Mouse (Mus musculus) midbrain, embryonic 13.5 days (tissue): ENCODE measurements around the gene Phldb1. TPM values are rescaled to one million over a fixed set of nuclear protein-coding genes. Genes with fewer than 3 reads are reported as not detected.
"Not testable (repeated sequence)": the region's sequence is repeated elsewhere in the genome, so short reads cannot be mapped to it uniquely, and the experiment has no call there.

Source experiments
- ATAC-seq: fragments of 200-750 bp; cut with Nextera tagmentation; 2 replicates; pipeline ENCODE4 v1.8.0; 2017; ENCODE audit warnings: mild to moderate bottlenecking, moderate TSS enrichment, moderate library complexity
- H3K27ac ChIP-seq: fragments of 300-500 bp; sonication (generic); 2 replicates; pipeline ENCODE4 v1.5.1; 2015; ENCODE audit warnings: inconsistent platforms, mild to moderate bottlenecking, moderate library complexity
- H3K27me3 ChIP-seq: fragments of 300-500 bp; sonication (generic); 2 replicates; pipeline ENCODE4 v1.6.1; 2015; ENCODE audit warnings: mild to moderate bottlenecking, inconsistent platforms
- H3K36me3 ChIP-seq: fragments of 300-500 bp; sonication (generic); 2 replicates; pipeline ENCODE4 v1.6.1; 2015; ENCODE audit warnings: mild to moderate bottlenecking, inconsistent platforms
- H3K4me1 ChIP-seq: fragments of 300-500 bp; sonication (generic); replicated peaks from 2 replicates; pipeline ENCODE4 v1.6.1; 2015; ENCODE audit warnings: inconsistent platforms
- H3K4me2 ChIP-seq: fragments of 300-500 bp; sonication (generic); replicated peaks from 2 replicates; pipeline ENCODE4 v1.6.1; 2015; ENCODE audit warnings: moderate library complexity, mild to moderate bottlenecking, inconsistent platforms
- H3K4me3 ChIP-seq: fragments of 300-500 bp; sonication (generic); replicated peaks from 2 replicates; pipeline ENCODE4 v1.5.1; 2015; ENCODE audit warnings: mild to moderate bottlenecking, inconsistent platforms
- H3K9ac ChIP-seq: fragments of 300-500 bp; sonication (generic); replicated peaks from 2 replicates; pipeline ENCODE4 v1.6.1; 2015; ENCODE audit warnings: mild to moderate bottlenecking, inconsistent platforms
- H3K9me3 ChIP-seq: fragments of 300-500 bp; sonication (generic); 2 replicates; pipeline ENCODE4 v1.6.1; 2016; ENCODE audit warnings: mild to moderate bottlenecking, inconsistent platforms
- WGBS: fragments of 180-500 bp; shearing (Covaris S2); methylation state at CpG from one replicate; pipeline ENCODE4 v1.1.7; 2015; 5-methylcytosine and 5-hydroxymethylcytosine counted together
- polyA plus RNA-seq: library from polyadenylated mRNA; unstranded; fragments of >200 nt; fragmentation: Nextera tagmentation; extraction: Ambion mirVana; gene quantifications from 2 replicates; pipeline ENCODE4 v1.2.1, GENCODE M21; 2015

Gene Phldb1
- 47.9 and 55.5 TPM in 2 replicates for polyA plus RNA-seq

GRCm38 (mm10) chr9:44734524-44735494, at the start of gene Phldb1:
Phldb1 (minus strand) TSS chr9:44735198.
- Histone ChIP-seq H3K9ac (peak within 1 kb of the TSS; percentile 75), H3K9me3 (no peaks in the 10 kb centered on the region), H3K27ac (peak within 1 kb of the TSS; percentile 25; the same call in 1 of the 2 replicates), H3K36me3 (no peaks in the 10 kb centered on the region), H3K4me3 (peak within 1 kb of the TSS; percentile 63), H3K27me3 (peaks cover 31% of the 10 kb centered on the region), H3K4me2 (peak within 1 kb of the TSS; percentile 100), H3K4me1 (peaks cover 21% of the 10 kb centered on the region)
- peak; percentile 81 for ATAC-seq
- WGBS = 1% methylated on average over 47 of the region's 47 CpGs

- under 1% methylated on average over 41 of the region's 41 CpGs for whole genome bisulfite sequencing
- Histone ChIP-seq H3K9me3 (no peaks in the 10 kb centered on the region), H3K36me3 (peaks cover 22% of the 10 kb centered on the region), H3K9ac (peak overlapping the region; percentile 75), H3K4me1 (peaks cover 17% of the 10 kb centered on the region), H3K27me3 (no peaks in the 10 kb centered on the region), H3K4me3 (peak overlapping the region; percentile 67), H3K27ac (peak overlapping the region; percentile 87), H3K4me2 (peak overlapping the region; percentile 73)
- peak; percentile 99 for ATAC-seq
Observed at GRCm38 (mm10) chr9:44772750-44773651, 38.0 kb upstream of the Phldb1 start.

- no peak for ATAC-seq
- H3K36me3 ChIP-seq = peaks cover 22% of the 10 kb centered on the region
- H3K27ac ChIP-seq = peak overlapping the region; percentile 48; the same call in 1 of the 2 replicates
- no peaks in the 10 kb centered on the region for H3K9me3 ChIP-seq
- H3K27me3 ChIP-seq = no peaks in the 10 kb centered on the region
- H3K4me3 ChIP-seq = 0 out of 2 replicates have a peak overlapping the region, but pooled peaks have one; percentile 67
- 21% methylated on average over 5 of the region's 5 CpGs for WGBS
- H3K9ac ChIP-seq = no peak overlapping the region
- peaks cover 17% of the 10 kb centered on the region for H3K4me1 ChIP-seq
- H3K4me2 ChIP-seq = no peak overlapping the region
Observed at GRCm38 (mm10) chr9:44772392-44772749, 37.4 kb upstream of the Phldb1 start.

- Histone ChIP-seq H3K27me3 (no peaks in the 10 kb centered on the region), H3K4me2 (no peak overlapping the region), H3K9me3 (no peaks in the 10 kb centered on the region), H3K9ac (no peak overlapping the region), H3K4me1 (peaks cover 23% of the 10 kb centered on the region), H3K27ac (no peak overlapping the region), H3K4me3 (no peak overlapping the region), H3K36me3 (peaks cover 16% of the 10 kb centered on the region)
- ATAC-seq = no peak
- WGBS = 93% methylated on average over 5 of the region's 5 CpGs
Observed at GRCm38 (mm10) chr9:44771376-44771775, 36.4 kb upstream of the Phldb1 start.

- H3K9me3 ChIP-seq, H3K27me3 ChIP-seq, ATAC-seq, H3K36me3 ChIP-seq, H3K9ac ChIP-seq: not testable (repeated sequence)
- peak overlapping the region; percentile 74 for H3K4me2 ChIP-seq
- WGBS = 46% methylated on average over 7 of the region's 9 CpGs
- peak overlapping the region; percentile 91 for H3K4me3 ChIP-seq
- peaks cover 18% of the 10 kb centered on the region for H3K4me1 ChIP-seq
- H3K27ac ChIP-seq = peak overlapping the region; percentile 51; the same call in 1 of the 2 replicates
Observed at GRCm38 (mm10) chr9:44768029-44768394, 33.0 kb upstream of the Phldb1 start.

- Histone ChIP-seq H3K4me1 (peaks cover 21% of the 10 kb centered on the region), H3K4me2 (peak within 1 kb of the TSS; percentile 74), H3K4me3 (peak within 1 kb of the TSS; percentile 91), H3K9me3 (no peaks in the 10 kb centered on the region), H3K27me3 (no peaks in the 10 kb centered on the region), H3K9ac (peak within 1 kb of the TSS; percentile 96), H3K36me3 (no peaks in the 10 kb centered on the region), H3K27ac (peak within 1 kb of the TSS; percentile 96)
- under 1% methylated on average over 78 of the region's 82 CpGs for WGBS
- ATAC-seq = peak; percentile 94
Observed at GRCm38 (mm10) chr9:44767101-44768028, 32.4 kb upstream of the Phldb1 start, which contains the start of the genes Arcn1 and Ift46. Arcn1 (minus strand) TSS chr9:44767845. Ift46 (plus strand) TSS chr9:44767908.

GRCm38 (mm10) chr9:44760873-44761272, 25.9 kb upstream of the Phldb1 start:
- H3K4me2 ChIP-seq = no peak overlapping the region
- WGBS = 82% methylated on average over 2 of the region's 2 CpGs
- ATAC-seq = no peak
- H3K27ac ChIP-seq = no peak overlapping the region
- H3K4me3 ChIP-seq = no peak overlapping the region
- peaks cover 11% of the 10 kb centered on the region for H3K4me1 ChIP-seq
- H3K27me3 ChIP-seq = no peaks in the 10 kb centered on the region
- H3K9me3 ChIP-seq = no peaks in the 10 kb centered on the region
- H3K36me3 ChIP-seq = peaks cover 22% of the 10 kb centered on the region
- H3K9ac ChIP-seq = no peak overlapping the region

GRCm38 (mm10) chr9:44748473-44748872, 13.5 kb upstream of the Phldb1 start:
- Histone ChIP-seq H3K36me3 (peaks cover 89% of the 10 kb centered on the region), H3K4me2 (no peak overlapping the region), H3K4me1 (no peaks in the 10 kb centered on the region)

GRCm38 (mm10) chr9:44747341-44747740, 12.3 kb upstream of the Phldb1 start:
- Histone ChIP-seq H3K9me3 (no peaks in the 10 kb centered on the region), H3K9ac (no peak overlapping the region), H3K4me2 (no peak overlapping the region), H3K36me3 (peaks cover 92% of the 10 kb centered on the region), H3K27me3 (no peaks in the 10 kb centered on the region), H3K4me1 (no peaks in the 10 kb centered on the region), H3K27ac (no peak overlapping the region), H3K4me3 (no peak overlapping the region)
- WGBS = 87% methylated on average over 3 of the region's 3 CpGs
- ATAC-seq = no peak

More at GRCm38 (mm10) chr9:44748473-44748872, 13.5 kb upstream of the Phldb1 start:
- no peaks in the 10 kb centered on the region for H3K27me3 ChIP-seq
- 96% methylated on average over 7 of the region's 7 CpGs for WGBS
- ATAC-seq = no peak
- no peaks in the 10 kb centered on the region for H3K9me3 ChIP-seq
- no peak overlapping the region for H3K4me3 ChIP-seq
- no peak overlapping the region for H3K27ac ChIP-seq
- no peak overlapping the region for H3K9ac ChIP-seq

GRCm38 (mm10) chr9:44746666-44747065, 11.7 kb upstream of the Phldb1 start:
- Histone ChIP-seq H3K36me3 (peaks cover 88% of the 10 kb centered on the region), H3K9ac (no peak overlapping the region), H3K4me1 (no peaks in the 10 kb centered on the region), H3K4me3 (no peak overlapping the region), H3K27ac (no peak overlapping the region), H3K27me3 (no peaks in the 10 kb centered on the region), H3K4me2 (no peak overlapping the region), H3K9me3 (no peaks in the 10 kb centered on the region)
- WGBS = 92% methylated on average over 3 of the region's 3 CpGs
- no peak for ATAC-seq

- H3K4me1 ChIP-seq = no peaks in the 10 kb centered on the region
- H3K4me2 ChIP-seq = no peak overlapping the region
- no peaks in the 10 kb centered on the region for H3K27me3 ChIP-seq
- H3K9ac ChIP-seq = no peak overlapping the region
- H3K4me3 ChIP-seq = no peak overlapping the region
- ATAC-seq = no peak
- H3K27ac ChIP-seq = no peak overlapping the region
- 96% methylated on average over 7 of the region's 7 CpGs for WGBS
- H3K36me3 ChIP-seq = peaks cover 84% of the 10 kb centered on the region
- H3K9me3 ChIP-seq = no peaks in the 10 kb centered on the region
Observed at GRCm38 (mm10) chr9:44745371-44745770, 10.4 kb upstream of the Phldb1 start.
